Mouse (Mus musculus) cortical plate, adult 2 months (tissue): ENCODE data around the gene Acot13. TPM values are rescaled to one million over a fixed set of nuclear protein-coding genes. Genes with fewer than 3 reads are reported as not detected.
A peak's percentile ranks its signal among the peaks of the same experiment; 100 is the strongest.

Source experiments
- H3K27ac ChIP-seq: fragments of 200-500 bp; 2 replicates; pipeline ENCODE4 v1.5.1; 2012; ENCODE audit warnings: low read length, control low read depth, inconsistent platforms; ENCODE audit not compliant: insufficient read depth
- H3K4me1 ChIP-seq: fragments of 200-500 bp; 2 replicates; pipeline ENCODE4 v1.6.1; 2011; ENCODE audit warnings: low read length; ENCODE audit not compliant: control insufficient read depth, insufficient read depth
- H3K4me3 ChIP-seq: fragments of 200-500 bp; 2 replicates; pipeline ENCODE4 v1.5.1; 2011; ENCODE audit warnings: mild to moderate bottlenecking, low read length, control low read depth; ENCODE audit not compliant: insufficient read depth
- CTCF ChIP-seq: fragments of 200-500 bp; IDR thresholded peaks from 2 replicates; pipeline ENCODE4 v1.5.1; 2011; ENCODE audit warnings: mild to moderate bottlenecking, control low read depth, low read length; ENCODE audit not compliant: insufficient read depth; ENCODE audit errors: extremely low read depth
- POLR2A ChIP-seq: fragments of 200-500 bp; IDR thresholded peaks from 2 replicates; pipeline ENCODE4 v1.6.1; 2011; ENCODE audit warnings: mild to moderate bottlenecking, low read length, control low read depth; ENCODE audit not compliant: insufficient read depth; ENCODE audit errors: extremely low read depth
- polyA plus RNA-seq: library from polyadenylated mRNA; depleted of rRNA; stranded (reverse); fragments of >200 nt; gene quantifications from 2 replicates; pipeline ENCODE4 v1.2.3, GENCODE M21; 2012

The Acot13 gene
- polyA plus RNA-seq, 1 experiment, result 153 TPM

GRCm38 (mm10) chr13:24806079-24806478 lies 25.3 kb downstream of the Acot13 start:
- H3K27ac ChIP-seq, result no peak overlapping the region
- TF ChIP-seq CTCF (no peak), POLR2A (no peak)
- H3K4me3 ChIP-seq, result no peak overlapping the region
- peaks cover 1% of the 10 kb centered on the region; the same call in 1 of the 2 replicates for H3K4me1 ChIP-seq

- TF ChIP-seq POLR2A, result no peak
- TF ChIP-seq CTCF, result no peak
- peaks cover 3% of the 10 kb centered on the region; the same call in 1 of the 2 replicates for H3K4me1 ChIP-seq
- H3K4me3 ChIP-seq, result peak overlapping the region; percentile 65; the same call in 1 of the 2 replicates
- H3K27ac ChIP-seq, result no peak overlapping the region
Observed at GRCm38 (mm10) chr13:24803196-24803595, 28.1 kb downstream of the Acot13 start.

- TF ChIP-seq POLR2A, result no peak
- no peak for TF ChIP-seq CTCF
- H3K4me3 ChIP-seq, result peak overlapping the region; percentile 65
- peaks cover 3% of the 10 kb centered on the region; the same call in 1 of the 2 replicates for H3K4me1 ChIP-seq
- H3K27ac ChIP-seq, result peak overlapping the region; percentile 35; the same call in 1 of the 2 replicates
Observed at GRCm38 (mm10) chr13:24802131-24802691, 29.1 kb downstream of the Acot13 start.

- H3K4me3 ChIP-seq, result peak within 1 kb of the TSS; percentile 65
- TF ChIP-seq CTCF (no peak), POLR2A (no peak)
Observed at GRCm38 (mm10) chr13:24801308-24801921, 29.9 kb downstream of the Acot13 start, which contains the start of gene BC005537. Gene BC005537, plus strand, starts transcription at chr13:24801657.

GRCm38 (mm10) chr13:24800674-24801307 lies 30.5 kb downstream of the Acot13 start:
- peak overlapping the region; percentile 65 for H3K4me3 ChIP-seq
- TF ChIP-seq POLR2A, result peak; percentile 97
- no peak for TF ChIP-seq CTCF
- peak overlapping the region; percentile 99 for H3K27ac ChIP-seq
- peaks cover 3% of the 10 kb centered on the region; the same call in 1 of the 2 replicates for H3K4me1 ChIP-seq

More at GRCm38 (mm10) chr13:24801308-24801921, 29.9 kb downstream of the Acot13 start, which contains the start of gene BC005537:
- Histone ChIP-seq H3K27ac (peak within 1 kb of the TSS; percentile 99), H3K4me1 (peaks cover 3% of the 10 kb centered on the region; the same call in 1 of the 2 replicates)

- TF ChIP-seq POLR2A, result 0 out of 2 replicates have a peak, but pooled peaks have one; percentile 41
- no peak for TF ChIP-seq CTCF
Observed at GRCm38 (mm10) chr13:24799925-24800673, 31.2 kb downstream of the Acot13 start.

GRCm38 (mm10) chr13:24799378-24799777 lies 32.0 kb downstream of the Acot13 start:
- Histone ChIP-seq H3K27ac (no peak overlapping the region), H3K4me3 (peak overlapping the region; percentile 65; the same call in 1 of the 2 replicates), H3K4me1 (peaks cover 3% of the 10 kb centered on the region; the same call in 1 of the 2 replicates)
- TF ChIP-seq CTCF (no peak), POLR2A (no peak)

More at GRCm38 (mm10) chr13:24799925-24800673, 31.2 kb downstream of the Acot13 start:
- peak overlapping the region; percentile 65 for H3K4me3 ChIP-seq
- peak overlapping the region; percentile 82 for H3K27ac ChIP-seq
- H3K4me1 ChIP-seq, result peaks cover 3% of the 10 kb centered on the region; the same call in 1 of the 2 replicates

- peaks cover 3% of the 10 kb centered on the region; the same call in 1 of the 2 replicates for H3K4me1 ChIP-seq
- no peak for TF ChIP-seq CTCF
- no peak for TF ChIP-seq POLR2A
- no peak overlapping the region for H3K27ac ChIP-seq
- H3K4me3 ChIP-seq, result no peak overlapping the region
Observed at GRCm38 (mm10) chr13:24798686-24799085, 32.7 kb downstream of the Acot13 start.

GRCm38 (mm10) chr13:24792411-24793045 lies 38.8 kb downstream of the Acot13 start:
- Histone ChIP-seq H3K4me3 (no peak overlapping the region), H3K4me1 (peaks cover 4% of the 10 kb centered on the region; the same call in 1 of the 2 replicates), H3K27ac (no peak overlapping the region)
- TF ChIP-seq POLR2A (no peak), CTCF (no peak)
